8 mouse cellular contexts compared by ENCODE assay signal in genomic region chr2:18800646-18801251, GRCm38 (mm10).
A peak's percentile ranks its signal among the peaks of the same experiment; 100 is the strongest.
DNase-seq lines count a peak whose midpoint lies in the region; ATAC-seq and TF ChIP-seq lines count a peak whose summit lies in the region.

No protein-coding gene starts in this region.

- H3K4me1 ChIP-seq in embryonic facial prominence, embryonic 12.5 days, result peaks cover 25% of the 10 kb centered on the region
- peaks cover 6% of the 10 kb centered on the region for H3K4me1 ChIP-seq in hindbrain, postnatal 0 days (ENCODE audit: insufficient read depth, low read length)
- peaks cover 43% of the 10 kb centered on the region for H3K4me1 ChIP-seq in neural tube, embryonic 13.5 days (replicated peaks)

- H3K9ac ChIP-seq in embryonic facial prominence, embryonic 12.5 days, result peak overlapping the region; percentile 45
- peak overlapping the region; percentile 57 for H3K9ac ChIP-seq in hindbrain, postnatal 0 days (replicated peaks; ENCODE audit: low read length)
- H3K9ac ChIP-seq in neural tube, embryonic 13.5 days, result peak overlapping the region; percentile 78

- peak overlapping the region; percentile 69 for H3K4me3 ChIP-seq in layer of hippocampus, adult 2 months
- H3K4me3 ChIP-seq in embryonic facial prominence, embryonic 12.5 days, result peak overlapping the region; percentile 38
- H3K4me3 ChIP-seq in hindbrain, postnatal 0 days (ENCODE audit: low read length), result peak overlapping the region; percentile 49
- peak overlapping the region; percentile 44 for H3K4me3 ChIP-seq in neural tube, embryonic 13.5 days

- H3K4me2 ChIP-seq in embryonic facial prominence, embryonic 12.5 days (replicated peaks), result peak overlapping the region; percentile 83
- peak overlapping the region; percentile 78 for H3K4me2 ChIP-seq in hindbrain, postnatal 0 days (ENCODE audit: low read depth, low read length)
- H3K4me2 ChIP-seq in neural tube, embryonic 13.5 days, result peak overlapping the region; percentile 77

- 1% methylated on average over 24 of the region's 24 CpGs for WGBS in embryonic facial prominence, embryonic 12.5 days
- WGBS in hindbrain, postnatal 0 days, result 6% methylated on average over 24 of the region's 24 CpGs
- WGBS in neural tube, embryonic 13.5 days, result 1% methylated on average over 24 of the region's 24 CpGs

- no peaks in the 10 kb centered on the region for H3K9me3 ChIP-seq in embryonic facial prominence, embryonic 12.5 days
- H3K9me3 ChIP-seq in hindbrain, postnatal 0 days (ENCODE audit: low read length), result no peaks in the 10 kb centered on the region
- H3K9me3 ChIP-seq in neural tube, embryonic 13.5 days, result no peaks in the 10 kb centered on the region

- no peak for DNase-seq in layer of hippocampus, adult 2 months (ENCODE audit: low spot score in 2 of 2)
- no peak for DNase-seq in layer of hippocampus, adult 9-10 months (ENCODE audit: low spot score)
- DNase-seq in hindbrain, postnatal 0 days (ENCODE audit: low spot score), result peak; percentile 22
- no peak for DNase-seq in thymus, postnatal 25 days
- no peak for DNase-seq in layer of hippocampus, postnatal 36 days
- no peak for DNase-seq in spleen, postnatal 4 days (ENCODE audit: low spot score in 2 of 2)

- TF ChIP-seq CTCF in layer of hippocampus, adult 2 months (conservative IDR thresholded peaks at IDR 0.05), result no peak
- TF ChIP-seq CTCF in hindbrain, postnatal 0 days (IDR thresholded peaks at IDR 0.05; ENCODE audit: low read depth), result no peak

- peak overlapping the region; percentile 88 for H3K27ac ChIP-seq in layer of hippocampus, adult 2 months
- no peak overlapping the region for H3K27ac ChIP-seq in embryonic facial prominence, embryonic 12.5 days
- peak overlapping the region; percentile 82 for H3K27ac ChIP-seq in hindbrain, postnatal 0 days
- H3K27ac ChIP-seq in neural tube, embryonic 13.5 days (replicated peaks), result peak overlapping the region; percentile 92

- no peaks in the 10 kb centered on the region for H3K36me3 ChIP-seq in embryonic facial prominence, embryonic 12.5 days
- H3K36me3 ChIP-seq in hindbrain, postnatal 0 days (ENCODE audit: insufficient read depth, low read length), result no peaks in the 10 kb centered on the region
- H3K36me3 ChIP-seq in neural tube, embryonic 13.5 days, result no peaks in the 10 kb centered on the region

- ATAC-seq in embryonic facial prominence, embryonic 12.5 days (ENCODE audit: insufficient number of reproducible peaks, insufficient read depth, low FRiP score, low TSS enrichment), result no peak
- 0 out of 2 replicates have a peak, but pooled peaks have one; percentile 9 for ATAC-seq in hindbrain, postnatal 0 days
- peak; percentile 21; the same call in 1 of the 2 replicates for ATAC-seq in neural tube, embryonic 13.5 days (ENCODE audit: low read depth)

- H3K27me3 ChIP-seq in embryonic facial prominence, embryonic 12.5 days, result peaks cover 52% of the 10 kb centered on the region
- peaks cover 4% of the 10 kb centered on the region; the same call in 1 of the 2 replicates for H3K27me3 ChIP-seq in hindbrain, postnatal 0 days (ENCODE audit: insufficient read depth, low read length)
- H3K27me3 ChIP-seq in neural tube, embryonic 13.5 days, result peaks cover 12% of the 10 kb centered on the region
